Mouse (Mus musculus): ENCODE results near the gene Myh10.
A peak's percentile ranks its signal among the peaks of the same experiment; 100 is the strongest.
"Not testable (repeated sequence)": the region's sequence is repeated elsewhere in the genome, so short reads cannot be mapped to it uniquely, and the experiment has no call there.

Gene Myh10

DNA sequence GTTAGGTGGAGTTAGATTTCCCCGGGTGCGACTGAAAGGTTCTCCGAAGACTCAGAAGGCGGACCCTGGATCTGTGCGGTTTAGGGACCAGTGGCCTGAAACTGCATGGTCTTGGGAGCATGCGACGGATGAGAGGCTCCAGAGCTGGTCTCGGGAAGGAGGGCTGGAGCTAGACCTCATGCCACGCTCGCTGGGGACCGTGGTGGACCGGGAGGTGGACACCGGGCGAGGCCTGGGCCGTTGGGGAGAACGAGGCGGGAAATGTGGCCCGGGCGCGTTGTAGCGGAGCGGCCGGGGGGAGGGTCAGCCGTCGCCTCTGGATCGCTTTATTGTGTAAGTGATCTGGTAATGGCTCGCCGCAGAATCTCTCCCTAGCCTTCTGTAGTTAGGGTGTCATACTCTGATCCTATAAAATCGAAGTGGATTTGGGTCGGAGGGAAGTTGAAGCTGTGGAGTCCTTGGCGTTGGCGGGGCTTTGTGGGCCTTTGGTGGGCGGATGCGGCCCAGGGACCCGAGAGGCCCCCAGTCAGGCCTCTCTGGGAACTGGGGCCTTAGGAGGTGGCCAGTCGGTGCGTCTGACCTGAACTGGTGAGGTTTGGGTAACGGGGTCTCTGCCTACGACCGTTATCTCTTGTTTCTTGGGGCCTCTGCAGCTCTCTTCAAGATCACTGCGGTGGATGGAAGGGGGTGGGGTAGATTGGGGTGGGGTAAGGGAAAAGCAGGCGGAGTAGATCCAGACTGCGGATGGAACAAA, 1.5 kb downstream of the Myh10 start:
- peak; percentile 74 for DNase-seq (ENCODE audit: extremely low spot score, low spot score)

DNA sequence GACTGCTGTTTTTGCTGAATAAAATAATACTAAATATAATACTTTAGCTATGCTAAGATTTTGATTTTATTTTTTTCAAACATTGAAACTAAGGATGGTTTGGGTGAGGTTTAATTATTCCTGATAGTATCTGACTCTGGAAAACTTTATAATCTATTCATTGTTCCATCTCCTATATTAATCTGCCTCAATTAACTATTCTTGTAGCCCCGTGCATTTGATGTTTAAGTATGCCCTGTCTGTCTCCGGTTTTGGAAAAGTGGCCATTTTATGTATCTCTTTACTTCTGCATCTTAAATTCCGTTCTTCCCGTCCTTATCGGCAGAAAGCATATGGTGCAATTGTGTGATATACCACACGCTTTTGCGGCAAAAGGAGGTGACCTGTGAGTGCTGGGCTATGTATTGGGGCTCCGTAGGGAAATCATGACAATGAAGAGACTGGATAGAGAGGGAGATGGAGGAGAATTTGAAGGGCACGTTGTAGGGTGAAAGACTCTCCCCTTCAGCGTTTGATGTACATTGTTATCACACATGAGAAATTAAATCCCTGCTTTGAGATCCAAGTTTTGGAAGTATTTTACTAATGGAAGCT, 2.2 kb downstream of the Myh10 start:
- DNase-seq (ENCODE audit: extremely low spot score, low spot score), result peak; percentile 30

DNA sequence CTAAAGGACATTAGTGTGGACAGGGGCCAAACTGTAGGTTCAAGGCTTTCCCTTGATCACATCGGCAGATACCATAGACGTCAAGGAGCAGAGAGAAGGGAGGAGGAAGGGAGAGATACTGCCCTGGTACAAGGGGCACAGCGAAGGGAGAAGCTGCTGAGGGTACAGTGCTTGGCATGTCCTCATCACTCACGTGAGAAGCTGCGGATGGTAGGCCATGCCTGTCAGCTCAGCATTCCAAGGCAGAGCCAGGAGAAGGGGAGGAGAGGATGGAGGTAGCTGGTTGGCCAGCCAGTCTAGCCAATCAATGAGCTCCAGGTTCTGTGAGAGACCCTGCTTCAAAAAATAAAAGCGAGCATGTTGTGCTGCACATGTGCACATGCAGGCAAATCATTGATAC, 11.0 kb downstream of the Myh10 start:
- DNase-seq (ENCODE audit: extremely low spot score, low spot score), result no peak

DNA sequence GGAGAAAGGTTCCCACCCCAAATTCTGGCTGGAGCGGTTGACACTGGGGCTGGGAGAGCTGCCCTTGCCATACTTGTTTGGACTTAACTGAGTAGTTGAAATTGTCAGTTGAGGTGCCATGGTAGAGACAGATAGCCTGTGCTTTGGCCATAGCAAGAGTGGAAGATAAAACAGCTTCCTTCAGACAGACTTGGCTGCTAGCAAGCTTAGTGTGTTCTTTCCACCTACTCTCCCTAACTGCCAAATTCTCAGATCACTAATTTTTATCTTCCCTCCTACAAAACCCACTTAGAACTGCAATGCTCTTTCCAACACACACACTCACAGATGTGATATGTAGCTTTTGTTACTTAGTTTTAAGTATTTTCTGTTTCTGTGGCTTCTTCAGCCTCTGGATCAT, 12.0 kb downstream of the Myh10 start:
- DNase-seq (ENCODE audit: extremely low spot score, low spot score), result no peak

DNA sequence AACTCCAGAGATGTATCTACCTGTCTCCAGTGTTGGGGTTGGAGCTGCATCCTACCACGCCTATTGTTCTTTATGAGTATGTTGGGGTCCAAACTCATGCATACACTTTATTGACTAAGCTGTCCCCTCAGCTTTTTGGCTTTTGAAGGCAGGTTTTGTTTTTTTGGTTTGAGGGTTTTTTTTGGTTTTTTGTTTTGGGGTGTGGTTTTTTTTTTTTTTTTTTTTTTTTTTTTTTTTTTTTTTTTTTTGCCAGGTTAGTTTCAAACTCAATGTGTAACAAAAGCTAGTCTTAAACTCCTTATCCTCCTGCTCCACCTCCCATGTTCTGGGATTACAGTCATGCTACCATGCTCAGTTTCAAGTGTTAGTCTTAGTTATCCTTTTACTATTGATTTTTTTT, 12.9 kb downstream of the Myh10 start:
- DNase-seq (ENCODE audit: extremely low spot score, low spot score), result no peak

DNA sequence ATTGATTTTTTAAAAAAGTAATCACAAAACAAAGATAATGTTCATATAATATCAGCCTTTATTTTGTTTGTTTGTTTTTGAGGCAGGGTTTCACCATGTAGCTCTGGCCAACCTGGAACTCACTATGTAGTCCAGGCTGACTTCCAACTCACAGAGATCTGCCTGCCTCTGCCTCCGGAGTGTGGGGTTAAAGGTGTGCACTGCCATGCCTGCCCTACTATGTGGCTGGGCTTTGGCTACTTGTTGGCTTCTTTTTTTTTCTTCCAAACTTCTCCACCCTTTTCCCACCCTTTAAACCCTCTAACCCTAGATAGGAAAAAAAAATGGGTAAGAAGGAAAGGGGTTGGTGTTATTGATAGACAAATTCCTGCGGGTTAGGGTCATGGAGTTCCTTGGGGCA, 13.5 kb downstream of the Myh10 start:
- no peak for DNase-seq (ENCODE audit: extremely low spot score, low spot score)

DNA sequence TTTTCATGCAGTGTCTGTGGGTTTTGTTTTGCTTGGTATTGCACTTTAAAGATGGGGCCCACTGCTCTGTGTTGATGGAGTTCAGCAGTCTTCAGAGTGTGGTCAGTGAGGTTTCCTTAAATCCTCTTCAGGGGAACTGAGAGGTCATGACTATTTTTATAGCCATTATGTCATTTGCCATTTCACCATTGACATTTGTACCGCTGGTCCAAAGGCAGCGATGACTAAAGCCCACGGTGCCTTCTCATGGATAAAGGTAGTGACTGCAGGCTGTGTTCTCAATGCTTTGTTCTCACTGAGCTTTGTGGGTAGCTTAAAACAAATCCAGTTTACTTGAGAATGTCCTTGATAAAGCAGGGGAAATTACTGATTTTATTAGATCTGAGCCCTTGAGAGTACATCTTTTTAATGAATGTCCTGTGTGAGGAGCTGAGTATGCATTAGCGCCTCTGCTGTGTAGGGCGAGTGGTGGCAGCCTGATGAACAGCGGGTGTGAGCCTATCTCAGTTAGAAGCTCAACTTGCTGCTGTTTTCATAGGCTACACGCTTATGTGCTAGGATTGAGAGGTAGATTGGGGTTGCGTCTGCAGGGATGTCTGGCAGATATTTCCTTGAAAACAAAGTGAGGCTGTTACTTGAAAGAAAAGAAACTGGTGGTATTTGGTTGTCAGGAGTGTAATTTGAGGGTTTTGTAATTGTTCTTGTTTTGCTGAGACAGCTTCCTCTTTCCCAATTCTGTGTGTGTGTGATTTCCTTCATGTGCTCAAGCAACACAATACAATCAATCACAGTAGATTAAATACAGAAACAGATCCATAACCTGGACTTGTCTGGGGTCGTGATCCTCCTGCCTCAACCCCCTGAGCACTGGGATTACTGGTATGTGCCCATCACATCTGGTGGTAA, 15.4 kb downstream of the Myh10 start:
- no peak for DNase-seq (ENCODE audit: extremely low spot score, low spot score)

DNA sequence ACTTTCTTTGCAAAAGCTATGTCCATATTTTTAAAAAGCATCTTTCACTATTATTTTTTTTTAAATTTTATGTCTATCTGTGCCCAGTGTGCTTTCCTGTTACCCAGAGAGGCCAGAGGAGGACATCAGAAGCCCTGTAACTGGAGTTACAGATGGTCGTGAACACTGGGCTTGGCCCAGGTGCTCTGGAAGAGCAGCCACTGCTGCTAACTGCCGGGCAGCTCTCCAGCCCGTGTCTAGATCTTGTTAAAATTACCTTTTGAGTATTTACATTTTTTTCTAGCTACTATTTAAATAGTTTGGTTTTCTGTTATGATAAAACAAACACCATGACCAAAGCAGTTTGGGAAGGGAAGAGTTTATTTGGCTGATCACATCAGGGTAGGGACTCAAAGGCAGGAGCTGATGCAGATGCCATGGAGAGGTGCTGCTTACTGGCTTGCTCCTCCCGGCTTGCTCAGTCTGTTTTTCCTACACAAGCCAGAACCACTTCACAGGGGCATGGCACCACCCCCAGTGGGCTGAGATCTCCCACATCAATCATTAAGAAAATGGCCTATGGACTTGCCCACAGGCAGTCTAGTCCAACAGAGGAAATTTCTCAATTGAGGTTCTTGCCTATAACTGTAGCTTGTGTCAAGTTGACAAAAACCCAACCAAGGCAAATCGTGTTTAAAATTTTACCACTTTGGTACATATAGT, 16.7 kb downstream of the Myh10 start:
- DNase-seq (ENCODE audit: extremely low spot score, low spot score), result no peak

DNA sequence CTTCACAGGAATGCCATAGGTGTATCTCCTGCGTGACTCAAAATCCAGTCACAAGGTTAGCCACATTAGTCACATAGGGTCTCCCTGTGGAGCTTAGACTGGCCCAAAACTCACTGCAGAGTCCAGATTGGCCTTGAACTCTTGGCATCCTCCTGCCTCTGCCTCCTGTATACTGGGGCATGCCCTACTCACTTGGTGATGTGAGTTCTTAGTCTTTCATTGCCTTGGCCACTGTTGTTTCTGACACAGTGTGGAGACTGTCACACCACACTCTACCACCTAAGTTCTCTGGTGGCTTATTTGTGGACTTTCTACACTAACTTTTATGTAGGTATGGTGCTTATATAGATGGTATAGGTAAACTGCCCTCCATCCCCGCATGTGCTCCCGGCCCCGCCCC, 24.8 kb downstream of the Myh10 start:
- DNase-seq (ENCODE audit: extremely low spot score, low spot score), result no peak

DNA sequence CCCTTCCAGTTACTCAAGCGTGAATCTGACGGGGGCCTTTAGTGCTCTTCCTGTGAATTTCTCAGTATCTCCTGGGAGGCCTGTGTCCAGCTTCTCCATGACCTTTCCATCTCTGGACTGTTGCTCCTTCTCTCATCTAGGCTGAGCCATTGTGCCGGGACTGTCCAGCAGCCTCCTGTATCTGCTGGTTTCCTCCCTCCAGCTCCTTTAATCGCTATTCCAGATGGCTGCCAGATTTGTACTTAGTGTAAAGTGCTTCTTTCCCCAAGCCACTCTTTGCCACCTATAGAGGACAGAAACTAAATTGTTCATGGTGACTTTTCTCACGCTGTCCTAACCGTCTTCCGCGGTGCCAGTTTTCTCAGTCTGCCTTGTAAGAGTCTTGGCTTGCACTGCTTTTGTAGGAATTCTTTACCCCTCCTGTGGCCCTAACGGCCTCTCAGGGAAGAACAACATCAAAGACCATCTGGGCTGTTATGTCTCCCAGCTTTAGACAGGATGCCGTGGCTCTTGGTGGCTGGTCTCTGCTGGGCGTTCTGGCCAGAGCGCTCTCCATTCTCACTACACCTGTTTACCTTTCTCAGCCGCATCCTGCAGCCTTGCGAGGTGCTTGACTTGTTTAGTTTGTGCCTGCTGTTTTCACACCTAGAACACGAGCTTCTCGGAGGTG, 25.9 kb downstream of the Myh10 start:
- DNase-seq (ENCODE audit: extremely low spot score, low spot score), result peak; percentile 38

DNA sequence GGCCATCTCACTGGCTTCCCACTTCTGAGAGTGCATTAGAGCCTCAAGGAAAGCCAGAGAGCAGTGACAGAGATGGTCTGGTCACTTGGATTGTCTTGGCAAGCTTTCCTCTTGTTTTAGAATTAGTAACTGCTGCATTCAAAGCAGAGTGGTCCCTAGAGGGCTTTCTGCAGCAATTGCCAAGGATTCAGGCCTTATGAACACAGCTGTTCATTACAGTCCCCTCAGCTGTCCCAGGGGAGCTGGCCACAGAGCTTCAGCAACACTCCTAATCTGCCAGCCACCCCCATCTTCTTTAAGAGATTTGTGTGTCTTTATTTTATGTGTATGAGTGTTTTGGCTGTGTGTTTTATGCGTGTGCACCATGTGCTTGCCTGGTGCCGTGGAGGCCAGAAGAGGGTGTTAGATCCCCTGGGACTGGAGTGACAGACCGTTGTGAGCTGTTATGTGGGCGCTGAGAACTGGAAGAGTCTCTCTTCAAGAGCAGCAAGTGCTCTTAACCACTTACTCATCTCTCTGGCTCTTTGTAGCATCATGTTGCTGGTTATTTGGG, 27.8 kb downstream of the Myh10 start:
- DNase-seq (ENCODE audit: extremely low spot score, low spot score), result no peak

DNA sequence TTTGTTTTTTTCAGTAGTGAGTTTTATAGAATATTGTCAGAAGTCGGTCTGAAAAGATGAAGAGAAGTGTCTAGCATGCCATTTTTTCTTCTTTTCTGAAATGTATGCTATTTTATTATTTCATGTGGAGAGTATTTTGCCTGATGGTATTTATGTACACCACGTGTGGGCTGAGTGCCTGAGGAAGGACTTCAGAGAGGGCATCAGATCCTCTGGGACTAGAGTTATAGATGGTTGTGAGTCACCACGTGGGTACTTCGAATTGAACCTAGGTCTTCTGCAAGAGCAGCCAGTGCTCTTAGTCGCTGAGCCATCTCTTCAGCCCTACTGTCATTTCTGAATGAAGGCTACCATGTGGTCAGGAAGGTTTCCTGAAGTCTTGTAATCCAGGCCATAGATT, 28.4 kb downstream of the Myh10 start:
- DNase-seq (ENCODE audit: extremely low spot score, low spot score), result no peak

DNA sequence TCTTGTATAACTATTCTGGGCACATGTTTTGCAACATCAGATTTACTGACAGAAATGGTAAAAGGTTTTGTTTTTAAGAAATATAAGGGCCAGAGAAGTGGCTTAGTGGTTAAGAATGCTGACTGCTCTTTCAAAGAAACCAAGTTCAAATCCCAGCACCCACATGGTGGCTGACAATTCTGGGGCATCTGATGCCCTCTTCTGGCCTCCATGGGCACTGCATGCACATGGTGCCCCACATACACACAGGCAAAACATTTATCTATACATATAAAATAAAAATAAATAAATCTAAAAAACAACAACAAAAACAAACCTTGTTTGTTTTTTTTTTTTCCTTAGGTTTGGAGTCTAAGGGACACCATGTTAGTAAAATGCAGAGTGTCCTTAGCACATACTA, 32.8 kb downstream of the Myh10 start:
- no peak for DNase-seq (ENCODE audit: extremely low spot score, low spot score)

DNA sequence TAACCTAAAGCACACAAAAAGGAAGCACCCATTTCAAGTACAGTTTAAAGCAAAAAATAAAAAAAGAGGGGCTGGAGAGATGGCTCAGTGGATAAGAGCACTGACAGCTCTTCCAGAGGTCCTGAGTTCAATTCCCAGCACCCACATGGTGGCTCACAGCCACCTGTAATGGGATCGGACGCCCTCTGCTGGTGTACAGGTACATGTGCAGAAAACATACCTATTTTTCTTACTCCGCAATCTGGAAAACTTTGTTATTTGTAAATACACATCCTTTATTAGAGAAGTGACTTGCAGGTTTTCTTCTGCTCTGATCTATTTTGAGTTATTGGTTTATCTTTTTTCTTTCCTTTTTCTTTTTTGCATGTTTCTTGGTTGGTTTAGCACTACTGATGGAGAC, 37.3 kb downstream of the Myh10 start:
- no peak for DNase-seq (ENCODE audit: extremely low spot score, low spot score)

DNA sequence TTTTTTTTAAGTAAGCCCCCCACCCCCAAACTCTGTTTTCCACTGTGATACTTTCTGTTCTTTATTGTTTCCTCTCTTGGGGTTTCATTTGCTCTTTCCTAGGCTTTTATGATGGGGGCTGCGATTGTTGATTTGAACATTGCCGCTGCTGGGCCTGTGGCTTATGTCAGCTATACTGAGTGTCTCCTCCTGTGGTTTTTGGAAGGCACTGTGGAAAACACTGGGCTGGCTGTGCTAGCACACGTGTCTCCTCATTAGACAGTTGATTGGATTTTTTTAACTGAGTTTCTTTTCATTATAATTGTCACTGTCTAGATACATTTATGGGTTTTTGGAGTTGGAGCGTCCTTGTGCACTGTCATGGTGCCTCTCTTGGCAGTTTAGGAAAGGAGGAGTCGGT, 39.4 kb downstream of the Myh10 start:
- DNase-seq (ENCODE audit: extremely low spot score, low spot score), result no peak

DNA sequence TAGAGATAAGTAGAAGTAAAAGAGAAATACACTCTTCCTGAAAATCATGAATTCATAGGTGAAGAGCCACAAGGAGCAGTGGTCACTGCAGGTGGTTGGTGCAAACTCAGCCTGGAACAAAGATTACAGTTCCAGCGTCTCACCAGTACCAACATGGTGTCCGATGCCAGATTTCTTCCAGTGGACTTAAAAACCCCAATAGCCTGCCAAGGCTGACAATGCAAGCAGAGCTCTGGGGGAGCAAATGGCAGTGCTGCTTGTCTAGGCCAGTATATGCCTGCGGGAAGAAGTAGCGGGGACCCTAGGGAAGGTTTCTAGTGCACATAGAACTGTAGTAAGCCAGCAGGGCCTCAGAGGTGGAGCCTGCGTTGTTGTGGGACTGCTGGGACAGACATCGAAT, 40.7 kb downstream of the Myh10 start:
- no peak for DNase-seq (ENCODE audit: extremely low spot score, low spot score)

DNA sequence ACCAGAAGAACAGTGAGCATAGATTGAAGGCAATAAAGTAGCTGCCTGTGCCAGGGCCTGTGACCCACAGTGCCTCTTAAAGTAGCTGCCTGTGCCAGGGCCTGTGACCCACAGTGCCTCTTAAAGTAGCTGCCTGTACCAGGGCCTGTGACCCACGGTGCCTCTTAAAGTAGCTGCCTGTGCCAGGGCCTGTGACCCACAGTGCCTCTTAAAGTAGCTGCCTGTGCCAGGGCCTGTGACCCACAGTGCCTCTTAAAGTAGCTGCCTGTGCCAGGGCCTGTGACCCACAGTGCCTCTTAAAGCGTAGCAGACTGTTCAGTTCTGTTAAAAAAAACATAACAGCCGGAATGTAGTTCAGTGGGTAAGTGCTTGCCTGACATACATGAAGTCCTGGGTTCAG, 42.0 kb downstream of the Myh10 start:
- DNase-seq (ENCODE audit: extremely low spot score, low spot score), result not testable (repeated sequence)

DNA sequence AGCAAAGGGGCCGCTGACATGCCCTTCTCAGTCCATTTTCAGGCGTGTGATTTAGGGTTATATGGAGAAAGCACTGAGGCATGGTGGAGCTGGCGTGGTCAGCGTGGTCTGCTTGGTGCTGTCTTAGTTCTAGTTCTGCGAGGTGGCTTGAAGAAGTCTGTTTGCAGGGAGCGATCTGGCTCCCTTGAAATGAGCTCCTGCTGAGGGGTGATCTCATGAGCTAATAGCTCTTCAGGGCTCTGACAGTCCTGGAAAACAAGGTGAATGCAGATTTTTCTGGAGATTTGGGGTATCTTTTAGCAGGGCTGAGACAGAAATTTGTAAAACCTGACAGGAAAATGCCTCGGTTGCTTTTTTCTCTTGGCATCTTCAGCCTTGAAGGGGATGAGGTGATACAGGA, 48.1 kb downstream of the Myh10 start:
- no peak for DNase-seq (ENCODE audit: extremely low spot score, low spot score)

DNA sequence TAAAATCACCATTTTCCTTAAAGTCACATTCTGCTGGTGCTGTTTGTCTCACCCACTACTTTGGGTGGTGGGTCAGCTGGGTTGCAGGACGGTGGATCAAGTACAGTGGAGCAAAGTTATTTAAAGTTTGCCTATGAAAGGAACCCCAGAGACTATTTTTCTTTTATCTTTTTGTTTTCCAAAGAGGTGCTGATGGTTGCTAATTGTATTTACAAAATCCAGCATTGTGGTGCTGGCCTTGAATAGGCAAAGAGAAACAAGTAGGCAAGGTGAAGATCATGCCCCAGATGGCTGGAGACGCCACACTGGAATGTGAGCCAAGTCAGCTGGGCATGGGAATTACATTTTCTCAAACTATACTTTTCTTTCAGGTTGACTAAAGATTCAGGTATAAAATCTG, 51.3 kb downstream of the Myh10 start:
- no peak for DNase-seq (ENCODE audit: extremely low spot score, low spot score)

DNA sequence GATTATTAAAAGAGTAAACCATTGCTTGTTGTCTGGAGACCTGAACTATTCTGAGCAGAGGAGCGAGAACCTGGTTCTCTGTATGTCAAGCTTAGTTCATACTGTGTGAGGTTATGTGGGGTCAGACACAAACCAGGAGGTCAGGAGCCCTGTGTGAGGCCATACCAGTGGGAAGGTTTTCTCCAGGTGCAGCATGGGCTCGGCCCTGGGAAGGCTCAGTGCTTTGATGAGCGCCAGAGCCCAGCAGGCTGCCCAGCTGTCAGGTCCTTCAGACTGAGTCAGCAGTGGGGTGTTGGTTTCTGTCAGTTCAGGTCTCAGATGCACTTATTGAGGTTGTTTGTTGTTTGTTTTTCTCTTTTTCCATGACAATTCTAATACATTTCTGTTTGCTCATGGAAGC, 52.8 kb downstream of the Myh10 start:
- DNase-seq (ENCODE audit: extremely low spot score, low spot score), result no peak

All from neural tube, embryonic 10.5 days (tissue).